Mouse (Mus musculus) bone marrow, adult 2 months (tissue): ENCODE measurements around the gene Tgfbr2. TPM values are rescaled to one million over a fixed set of nuclear protein-coding genes. Genes with fewer than 3 reads are reported as not detected.

Experiments
- H3K27ac ChIP-seq: fragments of 200-500 bp; 2 replicates; pipeline ENCODE4 v1.5.1; 2012; ENCODE audit warnings: low read depth, mild to moderate bottlenecking, control low read depth, inconsistent platforms, low read length; ENCODE audit not compliant: control insufficient read depth, poor library complexity, insufficient read depth
- H3K4me1 ChIP-seq: fragments of 200-500 bp; 2 replicates; pipeline ENCODE4 v1.6.1; 2011; ENCODE audit warnings: low read length; ENCODE audit not compliant: control insufficient read depth, insufficient read depth
- H3K4me3 ChIP-seq: fragments of 200-500 bp; replicated peaks from 2 replicates; pipeline ENCODE3; 2011; ENCODE audit warnings: mild to moderate bottlenecking, low read depth, low read length, control low read depth; ENCODE audit not compliant: control insufficient read depth
- CTCF ChIP-seq: fragments of 200-500 bp; IDR thresholded peaks from 2 replicates; pipeline ENCODE4 v1.5.1; 2011; ENCODE audit warnings: low read length, control low read depth; ENCODE audit not compliant: control insufficient read depth, insufficient read depth
- POLR2A ChIP-seq: fragments of 200-500 bp; IDR thresholded peaks from 2 replicates; pipeline ENCODE4 v1.6.1; 2011; ENCODE audit warnings: low read depth, mild to moderate bottlenecking, control low read depth, low read length, borderline replicate concordance; ENCODE audit not compliant: control insufficient read depth
- WGBS: fragments of 180-500 bp; shearing (Covaris S2); methylation state at CpG from one replicate; pipeline ENCODE4 v1.1.7; 2018; 5-methylcytosine and 5-hydroxymethylcytosine counted together
- polyA plus RNA-seq: library from polyadenylated mRNA; stranded (reverse); fragments of >200 nt; gene quantifications from 2 replicates; pipeline ENCODE4 v1.2.4, GENCODE M21; 2011; ENCODE audit warnings: low replicate concordance; ENCODE audit not compliant: missing spikeins, insufficient read depth, insufficient read length

Tgfbr2 gene
- 3.5 and 4.7 TPM in 2 replicates for polyA plus RNA-seq

DNA sequence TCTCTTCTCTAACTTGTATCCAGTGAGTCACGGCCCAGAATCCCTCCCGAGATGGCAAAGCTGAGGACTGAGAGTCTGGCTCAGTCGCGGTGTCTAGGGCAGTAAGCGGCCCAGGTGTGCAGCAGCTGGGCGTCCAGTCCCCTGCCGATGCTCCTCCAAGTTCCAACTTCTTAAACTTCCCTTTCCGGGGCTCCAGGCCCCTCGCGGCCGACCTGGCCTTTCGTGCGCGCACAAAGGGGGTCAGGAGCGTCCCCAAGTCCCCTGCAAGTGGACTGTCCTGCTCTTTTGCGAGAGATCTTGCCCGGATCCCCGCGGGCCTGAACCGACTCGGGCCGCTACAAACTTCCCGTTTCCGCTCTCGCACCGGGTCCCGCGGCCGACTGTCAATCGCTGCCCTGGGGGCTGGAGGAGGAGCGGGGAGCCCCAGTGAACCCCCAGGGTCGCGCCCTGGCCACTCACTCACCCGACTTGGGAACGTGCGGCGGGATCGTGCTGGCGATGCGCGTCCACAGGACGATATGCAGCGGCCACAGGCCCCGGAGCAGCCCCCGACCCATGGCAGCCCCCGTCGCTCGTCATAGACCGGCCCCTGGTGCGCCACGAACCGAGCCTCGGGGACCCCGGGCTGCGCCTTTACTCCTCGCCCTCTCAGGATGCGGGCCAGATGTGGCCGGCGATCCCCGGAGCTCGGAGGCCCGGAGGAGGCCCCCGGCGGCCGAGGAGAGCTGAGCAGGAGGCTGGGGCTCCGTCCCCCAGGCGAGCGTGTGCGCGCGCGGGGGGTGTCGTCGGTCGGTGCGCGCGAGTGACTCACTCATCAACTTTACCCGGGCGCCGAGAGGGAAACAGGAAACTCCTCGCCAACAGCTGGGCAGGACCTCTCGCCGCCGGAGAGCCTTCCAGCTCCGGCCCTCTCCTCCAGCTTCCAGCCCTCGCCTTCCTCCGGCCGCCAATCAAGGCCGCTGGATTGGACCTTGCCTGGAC is at the start of gene Tgfbr2:
Gene Tgfbr2, minus strand, starts transcription at position 880 of the 981 bp plus-strand sequence.
- WGBS: under 1% methylated on average over 89 of the region's 90 CpGs

DNA sequence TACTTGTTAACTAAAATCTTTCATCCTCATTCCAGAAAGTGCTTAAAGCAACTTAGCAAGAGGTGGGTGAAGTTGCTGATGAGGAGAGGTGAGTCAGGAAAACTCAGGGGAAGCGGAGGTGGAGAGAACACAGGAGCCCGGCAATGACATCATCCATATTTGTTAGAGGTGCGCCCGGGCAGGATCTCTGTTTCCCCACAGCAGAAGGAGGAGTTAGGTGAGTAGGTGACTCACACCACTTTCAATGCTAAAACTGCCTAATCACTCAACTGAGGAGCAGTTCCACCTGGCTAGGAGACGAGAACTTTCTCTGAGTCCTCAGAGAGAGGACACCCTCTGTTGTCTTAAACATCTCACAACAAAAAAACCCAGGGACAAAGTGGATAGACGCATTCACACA is 48.2 kb upstream of the Tgfbr2 start:
- H3K4me3 ChIP-seq: no peak overlapping the region
- WGBS: 46% methylated on average over 6 of the region's 6 CpGs
- H3K4me1 ChIP-seq: no peaks in the 10 kb centered on the region
- no peak for TF ChIP-seq POLR2A
- no peak for TF ChIP-seq CTCF
- H3K27ac ChIP-seq: no peak overlapping the region

More for the DNA sequence above, at the start of gene Tgfbr2:
- Histone ChIP-seq H3K27ac (peak within 1 kb of the TSS; percentile 99), H3K4me1 (peaks cover 6% of the 10 kb centered on the region), H3K4me3 (peak within 1 kb of the TSS; percentile 89)
- TF ChIP-seq CTCF (no peak), POLR2A (peak; percentile 88)

DNA sequence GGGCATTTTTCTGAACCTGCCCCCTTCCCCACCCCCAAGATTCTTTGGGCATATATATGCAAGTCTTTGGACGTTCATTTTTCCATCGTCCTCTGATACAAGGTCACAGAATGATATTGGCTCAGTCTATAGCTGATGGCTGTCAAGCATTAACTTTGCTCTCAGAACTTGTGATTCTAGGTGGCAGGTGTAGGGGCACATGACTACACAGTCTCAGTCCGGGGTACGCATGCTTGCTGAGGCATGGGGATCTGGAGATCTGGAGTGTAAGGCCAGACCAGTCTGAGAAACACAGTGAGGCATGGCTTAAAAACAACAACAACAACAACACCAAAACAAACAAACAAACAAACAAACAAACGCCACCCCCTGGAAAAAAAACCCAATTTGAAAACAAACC is 47.5 kb upstream of the Tgfbr2 start:
- WGBS: 87% methylated on average over 5 of the region's 5 CpGs
- no peak for TF ChIP-seq POLR2A
- no peak for TF ChIP-seq CTCF
- no peaks in the 10 kb centered on the region; the same call in 1 of the 2 replicates for H3K4me1 ChIP-seq
- H3K4me3 ChIP-seq: no peak overlapping the region
- H3K27ac ChIP-seq: no peak overlapping the region

DNA sequence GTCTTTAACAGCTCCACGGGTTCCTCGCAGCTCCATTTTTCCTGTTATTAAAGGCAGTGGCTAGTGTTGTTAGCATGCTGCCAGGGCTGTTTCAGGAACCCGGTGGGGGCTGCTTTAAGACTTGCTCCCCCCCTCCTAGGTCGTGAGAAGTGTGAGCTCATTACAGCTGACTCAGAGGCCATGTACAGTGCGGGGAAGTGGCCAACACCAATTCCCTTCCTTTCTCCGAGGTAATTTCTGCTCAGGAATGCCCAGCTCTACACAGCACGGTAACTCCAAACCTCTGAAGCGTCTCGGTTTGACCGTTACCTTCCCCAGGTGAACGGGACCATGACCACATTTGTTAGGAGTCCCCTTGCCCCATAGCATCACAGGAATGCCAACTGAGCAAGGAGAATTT is 46.8 kb upstream of the Tgfbr2 start:
- Histone ChIP-seq H3K27ac (no peak overlapping the region), H3K4me1 (no peaks in the 10 kb centered on the region; the same call in 1 of the 2 replicates), H3K4me3 (no peak overlapping the region)
- TF ChIP-seq POLR2A (no peak), CTCF (no peak)
- WGBS: 58% methylated on average over 11 of the region's 11 CpGs

DNA sequence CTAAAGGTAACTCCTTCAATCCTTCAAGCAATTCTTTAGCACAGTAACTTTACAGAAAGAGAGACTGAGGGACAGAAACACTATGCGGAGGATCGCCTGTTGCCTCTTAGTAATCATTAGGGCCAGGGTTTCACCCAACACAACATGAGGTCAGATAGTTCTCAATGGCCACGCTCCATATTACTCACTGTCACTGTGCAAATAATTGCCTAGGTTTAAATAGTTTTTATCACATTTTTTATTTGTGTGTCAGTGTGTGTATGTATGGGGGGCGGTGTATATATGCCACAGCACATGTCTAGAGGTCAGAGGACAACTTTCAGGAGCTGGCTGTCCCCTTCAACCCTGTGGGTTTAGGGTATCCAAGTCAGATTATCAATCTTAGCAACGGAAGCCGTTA is 46.4 kb upstream of the Tgfbr2 start:
- WGBS: 88% methylated on average over 6 of the region's 6 CpGs
- H3K4me1 ChIP-seq: peaks cover 1% of the 10 kb centered on the region; the same call in 1 of the 2 replicates
- H3K4me3 ChIP-seq: no peak overlapping the region
- H3K27ac ChIP-seq: no peak overlapping the region
- TF ChIP-seq POLR2A: no peak
- no peak for TF ChIP-seq CTCF

DNA sequence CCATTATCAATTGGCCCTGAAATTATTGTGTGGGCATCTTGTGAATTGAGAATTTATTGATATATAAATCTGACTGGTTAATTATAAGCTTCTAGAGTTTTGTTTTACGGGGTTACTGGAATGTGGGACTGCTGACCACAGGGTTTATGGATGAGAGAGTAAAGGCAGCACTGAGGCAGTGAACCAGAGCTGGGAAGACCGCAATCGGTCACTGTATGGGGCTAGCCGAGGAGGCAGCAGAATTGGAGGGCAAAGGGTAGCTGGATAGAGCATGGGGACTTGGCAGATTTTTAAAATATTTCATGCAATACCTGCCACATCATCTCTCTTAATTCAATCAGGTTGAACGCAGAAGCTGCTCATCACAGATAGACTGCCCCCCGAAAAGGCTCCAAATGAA is 45.5 kb upstream of the Tgfbr2 start:
- H3K27ac ChIP-seq: no peak overlapping the region
- TF ChIP-seq POLR2A: no peak
- TF ChIP-seq CTCF: no peak
- H3K4me3 ChIP-seq: no peak overlapping the region
- WGBS: 88% methylated on average over 6 of the region's 6 CpGs
- peaks cover 1% of the 10 kb centered on the region; the same call in 1 of the 2 replicates for H3K4me1 ChIP-seq

DNA sequence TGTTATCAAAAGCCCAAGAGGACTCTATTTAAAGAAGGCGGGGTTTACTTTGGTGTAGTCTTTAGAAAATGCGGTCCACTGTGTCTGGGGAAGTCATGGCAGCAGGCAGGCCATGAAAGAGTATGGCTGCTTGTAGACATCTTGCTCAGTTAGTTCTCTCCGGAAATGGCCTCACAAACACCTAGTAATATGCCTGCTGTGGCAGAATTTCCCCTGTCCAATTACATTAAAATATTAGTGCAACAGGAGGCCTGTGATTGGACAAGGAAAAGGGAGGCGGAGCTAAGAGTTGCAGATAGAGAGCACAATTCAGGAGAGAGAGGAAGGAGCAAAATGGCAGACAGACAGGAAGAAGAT is 45.0 kb upstream of the Tgfbr2 start:
- WGBS: 81% methylated on average over 4 of the region's 4 CpGs
- H3K4me3 ChIP-seq: no peak overlapping the region
- peaks cover 1% of the 10 kb centered on the region; the same call in 1 of the 2 replicates for H3K4me1 ChIP-seq
- no peak overlapping the region for H3K27ac ChIP-seq
- TF ChIP-seq CTCF (no peak), POLR2A (no peak)

DNA sequence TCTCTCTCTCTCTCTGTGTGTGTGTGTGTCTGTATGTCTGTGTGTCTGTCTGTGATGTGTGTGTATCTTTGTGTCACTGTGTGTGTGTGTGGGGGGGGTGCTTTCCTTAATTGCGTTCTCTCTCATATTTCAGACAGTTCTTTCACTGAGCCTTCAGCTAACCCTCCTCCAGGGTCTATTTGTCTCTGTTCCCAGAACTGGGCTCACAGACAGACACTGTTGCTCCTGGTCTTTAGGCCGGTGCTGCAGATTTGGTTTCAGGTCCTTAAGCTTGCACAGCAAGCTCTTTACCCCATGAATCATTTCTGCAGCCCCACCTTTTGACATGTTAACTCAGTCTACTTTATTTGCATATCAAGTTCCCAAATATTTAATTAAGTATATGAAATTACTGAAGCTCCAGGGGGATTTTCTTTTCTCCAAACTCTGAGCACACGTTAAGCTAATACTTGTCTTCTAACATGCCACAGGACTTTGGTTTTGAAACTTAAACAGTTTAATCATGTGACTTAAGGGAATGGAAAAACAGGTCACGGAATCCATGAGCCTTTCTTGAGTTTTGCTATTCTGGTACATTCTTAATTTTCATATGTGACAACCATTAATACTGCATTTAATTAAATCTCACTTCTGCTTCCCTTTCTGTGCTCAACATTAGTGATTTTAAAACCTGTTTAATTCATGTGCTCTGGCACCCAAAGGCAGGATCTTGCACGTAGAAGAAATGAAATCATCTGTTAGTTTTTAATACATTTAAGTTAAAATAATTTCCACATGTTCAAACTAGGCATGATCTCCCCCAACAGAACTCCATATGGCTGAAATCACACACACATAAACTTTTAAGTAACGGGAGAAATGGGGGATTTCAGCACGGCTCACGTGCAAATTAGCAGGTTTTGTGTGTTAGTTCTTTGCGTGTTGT is 44.3 kb upstream of the Tgfbr2 start:
- TF ChIP-seq POLR2A (no peak), CTCF (no peak)
- Histone ChIP-seq H3K27ac (peak overlapping the region; percentile 45; the same call in 1 of the 2 replicates), H3K4me1 (peaks cover 1% of the 10 kb centered on the region; the same call in 1 of the 2 replicates), H3K4me3 (no peak overlapping the region)
- 76% methylated on average over 9 of the region's 9 CpGs for WGBS
